Mouse (Mus musculus) thymus, postnatal 4 days (tissue): Measurements from ENCODE around the gene Lcn12.

Source experiments
- DNase-seq: peaks from one replicate; pipeline ENCODE4 v3.0.0; 2021

The Lcn12 gene

GRCm38 (mm10) chr2:25493476-25493961 lies at the start of gene Lcn12:
Gene Lcn12 (minus strand): TSS chr2:25493911.
- DNase-seq = no peak

DNA sequence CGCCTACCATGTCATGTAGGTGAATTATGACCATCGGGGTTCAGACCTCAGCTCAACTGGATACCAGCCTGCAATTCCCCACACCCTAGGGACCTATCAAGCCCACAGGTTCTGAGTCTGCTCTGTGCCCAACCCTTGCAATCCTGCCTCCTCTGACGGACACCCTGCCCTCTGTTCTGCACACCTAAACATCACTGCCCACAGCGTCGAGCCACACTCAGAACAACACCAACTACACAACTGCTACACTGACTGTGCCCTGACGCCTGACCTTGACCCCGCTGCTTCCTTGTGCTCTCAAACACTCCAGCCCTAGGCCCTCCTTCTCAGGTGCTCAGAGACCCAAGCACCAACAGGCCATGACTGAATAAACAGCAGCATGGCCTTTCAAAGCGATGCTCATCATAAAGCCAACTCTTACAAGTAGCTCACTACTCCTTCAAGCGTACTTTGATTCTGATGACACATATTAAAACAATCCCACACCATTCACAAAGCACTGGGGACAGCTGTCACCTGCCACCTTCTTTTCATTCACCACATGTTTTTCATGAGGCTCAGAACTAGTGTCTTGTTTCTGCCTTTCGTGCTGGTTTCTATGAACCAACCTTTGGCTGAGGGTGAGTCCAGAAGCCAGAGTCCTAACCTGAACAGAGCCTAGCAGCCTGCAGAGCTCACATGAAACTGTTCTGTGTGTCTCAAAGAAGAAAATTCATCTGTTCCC lies 48.1 kb upstream of the Lcn12 start:
- DNase-seq = no peak

- DNase-seq = no peak
These were observed 46.8 kb upstream of the Lcn12 start for GRCm38 (mm10) chr2:25540541-25540948.

DNA sequence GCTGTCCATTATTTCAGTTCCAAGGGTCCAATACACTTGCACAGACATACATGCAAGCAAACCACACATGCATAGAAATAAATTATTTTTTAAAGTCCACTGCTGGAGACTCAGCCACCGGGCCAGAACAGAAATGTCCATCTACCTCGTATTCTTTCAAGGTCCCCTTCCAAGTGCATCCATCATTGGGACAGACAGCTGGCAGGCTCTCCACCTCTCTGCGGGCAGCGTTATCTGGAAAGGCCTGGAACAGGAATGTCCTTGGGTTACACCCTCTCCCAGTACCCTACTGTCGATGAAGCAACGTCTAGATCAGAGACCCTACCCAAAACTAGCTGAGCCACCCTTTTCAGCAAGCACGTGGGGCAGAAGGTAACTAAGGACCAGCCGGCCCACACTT lies 42.8 kb upstream of the Lcn12 start:
- DNase-seq = no peak

GRCm38 (mm10) chr2:25534866-25535182 lies 41.1 kb upstream of the Lcn12 start:
- DNase-seq = no peak

- DNase-seq = no peak
These were observed 40.6 kb upstream of the Lcn12 start for GRCm38 (mm10) chr2:25534178-25534865.

- DNase-seq = no peak
These were observed 40.0 kb upstream of the Lcn12 start for GRCm38 (mm10) chr2:25533707-25534106.

GRCm38 (mm10) chr2:25526510-25527302 lies 33.0 kb upstream of the Lcn12 start:
- no peak for DNase-seq

DNA sequence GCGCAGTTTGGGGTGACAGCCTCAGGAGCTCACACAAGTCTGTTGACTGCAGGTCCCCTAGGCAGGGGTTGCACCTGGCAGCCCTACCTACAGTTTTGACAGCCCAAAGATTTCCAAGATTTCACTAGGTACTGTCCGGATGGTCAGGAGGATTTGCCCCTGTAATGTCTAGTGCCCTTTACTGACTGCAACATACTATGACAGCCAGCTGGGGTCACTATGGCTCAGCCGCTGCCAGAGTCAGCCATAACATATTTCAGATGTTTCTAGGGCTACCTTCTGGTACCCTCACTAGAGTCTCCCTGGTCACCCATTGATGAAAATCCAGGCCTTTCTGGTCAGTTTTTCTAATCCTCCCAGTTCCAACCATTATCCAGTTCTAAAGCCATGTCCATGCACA lies 16.2 kb upstream of the Lcn12 start:
- DNase-seq = no peak

- peak; percentile 75 for DNase-seq
These were observed 13.3 kb upstream of the Lcn12 start for GRCm38 (mm10) chr2:25506964-25507363.

GRCm38 (mm10) chr2:25505860-25506259 lies 12.1 kb upstream of the Lcn12 start:
- DNase-seq = no peak

DNA sequence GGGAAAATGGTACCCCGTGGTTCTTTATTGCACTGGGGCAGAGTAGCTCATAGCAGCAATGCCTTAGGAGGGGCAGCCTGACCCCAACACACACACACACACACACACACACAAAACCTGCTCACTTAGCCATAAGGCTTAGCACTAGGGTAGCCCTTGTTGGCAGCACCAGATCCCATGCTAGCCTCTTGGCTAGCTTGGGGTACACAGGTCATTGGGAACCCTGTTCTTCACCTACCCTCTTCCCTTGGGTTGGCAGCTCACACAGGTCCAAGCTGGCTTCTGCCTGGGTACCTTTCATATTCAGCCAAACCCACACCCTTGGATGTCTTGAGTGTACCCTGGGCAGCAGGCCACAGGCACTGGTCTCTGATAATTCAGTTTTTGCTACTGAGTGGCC lies 11.3 kb upstream of the Lcn12 start:
- DNase-seq = no peak

DNA sequence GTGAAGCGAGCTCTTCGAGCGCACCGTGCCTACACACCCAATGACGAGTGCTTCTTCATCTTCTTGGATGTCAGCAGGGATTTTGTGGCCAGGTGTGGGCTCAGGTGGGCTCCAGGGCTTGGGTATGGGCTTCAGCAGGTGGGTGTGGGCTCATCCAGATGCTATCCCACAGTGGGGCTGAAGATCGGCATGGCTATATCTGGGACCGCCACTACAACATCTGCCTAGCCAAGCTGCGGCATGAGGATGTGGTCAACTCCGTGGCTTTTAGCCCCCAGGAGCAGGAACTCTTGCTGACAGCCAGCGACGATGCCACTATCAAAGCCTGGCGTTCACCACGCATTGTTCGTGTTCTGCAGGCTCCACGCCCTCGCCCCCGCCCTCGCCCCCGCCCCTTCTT lies 10.8 kb upstream of the Lcn12 start:
- no peak for DNase-seq

- no peak for DNase-seq
These were observed 9.0 kb upstream of the Lcn12 start for GRCm38 (mm10) chr2:25502726-25503125.

GRCm38 (mm10) chr2:25501593-25502486 lies 8.1 kb upstream of the Lcn12 start, which contains the start of gene C8g:
Gene C8g (minus strand): TSS chr2:25501719.
- peak; percentile 38 for DNase-seq

DNA sequence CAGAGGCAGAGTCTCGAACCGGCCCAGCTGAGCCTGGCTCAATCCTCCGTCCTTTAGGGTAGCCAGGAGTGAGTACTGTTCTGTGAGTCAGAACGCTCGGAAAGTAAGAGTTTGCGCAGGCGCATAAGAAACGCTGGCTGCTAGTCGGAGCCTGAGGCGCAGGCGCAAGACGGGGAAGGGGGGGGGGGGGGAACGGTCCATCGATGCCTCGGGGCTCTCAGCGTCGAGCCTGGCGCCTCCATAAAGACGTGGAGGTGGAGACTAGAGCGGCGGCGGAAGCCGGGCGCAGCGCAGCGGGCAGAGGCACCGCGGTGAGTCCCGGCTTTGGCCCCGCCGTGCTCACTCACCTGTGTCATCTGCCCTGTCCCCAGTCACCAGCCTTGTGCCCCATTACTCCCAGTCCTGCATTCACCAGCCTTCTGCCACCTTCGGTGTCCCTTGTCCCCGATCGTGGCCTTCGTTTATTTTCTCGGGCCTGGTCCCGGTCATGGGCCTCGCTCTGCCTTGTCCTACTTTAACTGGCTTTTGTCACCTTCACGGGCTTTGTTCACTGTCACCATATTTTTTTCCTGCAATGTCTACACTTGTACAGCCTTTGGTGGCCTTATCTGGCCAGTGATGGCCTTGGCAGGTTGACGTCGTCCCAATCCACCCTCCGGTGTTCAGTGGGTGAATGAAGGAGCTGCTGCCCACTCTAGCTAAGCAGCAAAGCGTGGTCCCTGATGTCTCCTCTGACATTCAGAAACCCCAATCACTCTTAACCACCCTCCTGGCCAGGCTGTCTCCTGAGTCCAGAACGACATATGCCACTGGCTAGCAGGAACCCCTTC lies 7.1 kb upstream of the Lcn12 start, which contains the start of gene Fbxw5:
Fbxw5 (plus strand) TSS at position 175 of the 830 bp plus-strand sequence.
- DNase-seq = peak; percentile 85

DNA sequence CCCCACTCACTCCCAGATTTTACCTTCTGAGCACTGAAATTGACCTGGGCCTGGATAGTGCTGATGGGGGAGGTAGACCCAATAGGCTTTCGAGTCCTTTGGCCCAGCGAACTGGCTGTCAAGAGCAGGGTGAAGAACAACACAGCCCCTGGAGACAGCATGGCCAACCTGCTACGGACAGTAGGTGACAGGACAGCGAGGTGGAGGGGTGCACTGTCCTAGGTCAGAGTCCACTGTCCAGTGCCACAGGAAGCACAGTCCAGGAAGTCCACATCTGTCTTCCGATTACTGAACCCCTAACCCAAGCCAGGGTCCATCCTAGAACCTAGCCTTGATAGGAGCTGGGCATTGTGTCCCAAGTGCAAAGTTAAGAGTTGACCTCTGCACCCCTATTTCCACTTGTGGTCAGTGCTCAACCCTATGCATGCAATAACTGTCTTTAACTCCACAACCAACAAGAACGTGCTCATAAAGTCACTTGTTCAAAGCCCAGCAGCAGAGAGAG lies 6.4 kb upstream of the Lcn12 start:
- peak; percentile 30 for DNase-seq

GRCm38 (mm10) chr2:25498622-25499478 lies 5.1 kb upstream of the Lcn12 start:
- no peak for DNase-seq

DNA sequence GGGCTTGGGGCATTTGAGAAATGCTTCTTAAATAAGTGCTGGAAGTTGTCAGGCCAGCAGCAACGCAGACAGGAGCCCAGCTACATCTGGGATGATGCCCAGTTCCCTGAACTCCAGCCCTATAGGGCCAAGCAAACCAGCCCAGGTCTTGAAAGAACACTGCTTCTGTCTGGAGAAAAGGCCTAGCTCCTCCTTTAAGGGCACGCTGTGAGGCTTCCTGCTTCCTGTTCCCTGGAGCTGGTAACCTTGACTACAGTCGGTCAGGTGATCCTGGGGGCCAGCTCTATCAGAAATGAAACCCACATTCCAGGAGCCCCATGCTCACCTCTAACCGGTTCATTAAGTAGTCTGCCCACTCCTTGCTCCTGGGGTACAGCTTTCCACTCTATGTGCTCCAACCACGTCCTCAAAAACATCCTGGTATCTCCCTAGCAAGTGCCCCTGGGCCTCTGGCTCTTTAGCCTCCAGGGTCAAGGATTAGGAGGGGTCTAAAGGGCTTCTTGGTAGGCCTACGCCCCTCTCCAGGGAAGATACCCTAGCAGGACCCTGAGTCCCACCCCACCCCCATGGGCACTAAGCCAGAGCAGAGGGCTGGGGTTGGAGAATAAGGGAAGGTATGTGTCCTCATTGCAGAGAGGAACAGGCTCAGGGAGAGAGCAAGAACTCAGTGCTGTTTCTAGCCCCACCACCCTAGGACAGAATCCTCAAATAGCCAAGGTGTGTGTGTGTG lies 4.3 kb upstream of the Lcn12 start:
- DNase-seq = no peak

GRCm38 (mm10) chr2:25496462-25496861 lies 2.8 kb upstream of the Lcn12 start:
- DNase-seq = no peak
